Mouse (Mus musculus) frontal cortex, adult (tissue): Measurements from ENCODE around the gene Dcdc2c.

ENCODE experiments used
- ATAC-seq: cut with Nextera tagmentation; 2 replicates; pipeline ENCODE4 v1.9.2; 2017; ENCODE audit warnings: mild to moderate bottlenecking, moderate library complexity, mixed read lengths; ENCODE audit not compliant: low TSS enrichment

Gene Dcdc2c

DNA sequence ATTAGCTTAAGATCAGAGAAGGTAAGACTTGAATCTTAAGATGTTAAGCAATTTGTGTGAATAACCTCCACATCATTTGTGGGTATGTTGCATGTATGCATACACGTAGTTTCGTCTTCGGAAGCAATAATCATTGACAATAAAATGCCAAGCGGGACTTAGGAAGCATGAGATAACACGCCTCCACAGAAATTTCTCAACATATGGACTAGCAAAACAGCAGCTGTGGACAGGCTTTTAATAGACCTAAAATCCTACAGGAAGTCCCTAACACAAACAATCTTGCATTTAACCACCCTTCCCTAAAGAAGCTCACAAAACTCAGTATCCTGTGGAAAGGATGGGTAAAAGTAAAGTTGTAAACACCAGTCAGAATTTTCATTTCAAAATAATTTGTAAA, 93.4 kb downstream of the Dcdc2c start:
- 0 out of 2 replicates have a peak, but pooled peaks have one; percentile 25 for ATAC-seq

DNA sequence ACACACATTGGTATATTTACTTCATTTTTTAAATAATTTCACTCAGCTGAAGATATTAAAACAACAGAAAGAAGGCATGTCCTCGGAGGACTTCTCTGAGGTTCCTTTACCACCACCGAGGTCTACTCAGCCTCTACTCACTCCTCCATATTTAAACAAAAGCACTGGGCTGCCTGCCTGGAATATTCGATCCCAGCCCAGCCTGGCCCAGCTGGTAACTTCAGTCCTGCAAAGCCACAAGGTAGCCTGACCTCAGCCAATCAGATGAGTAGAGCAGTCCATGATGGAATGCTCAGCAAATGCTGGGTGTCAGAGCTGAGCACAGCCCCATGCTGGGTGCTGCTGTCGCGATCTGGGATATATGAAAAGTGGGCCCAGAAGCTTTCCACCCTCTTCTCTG, 115.7 kb downstream of the Dcdc2c start:
- ATAC-seq: no peak

DNA sequence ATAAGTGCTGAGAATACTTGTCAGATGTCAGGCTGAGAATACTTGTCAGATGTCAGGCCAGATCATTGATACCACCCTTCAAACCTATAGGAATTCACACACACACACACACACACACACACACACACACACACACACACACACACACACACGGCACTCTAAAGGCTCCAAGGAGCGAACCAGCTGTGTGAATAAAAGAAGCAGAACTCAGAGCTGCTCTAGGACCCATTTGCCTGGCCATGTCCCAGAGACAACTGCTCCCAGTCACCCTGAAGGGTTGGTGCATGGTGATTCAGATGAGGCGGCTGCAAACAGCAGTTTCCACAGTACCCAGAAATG, 119.5 kb downstream of the Dcdc2c start:
- no peak for ATAC-seq

DNA sequence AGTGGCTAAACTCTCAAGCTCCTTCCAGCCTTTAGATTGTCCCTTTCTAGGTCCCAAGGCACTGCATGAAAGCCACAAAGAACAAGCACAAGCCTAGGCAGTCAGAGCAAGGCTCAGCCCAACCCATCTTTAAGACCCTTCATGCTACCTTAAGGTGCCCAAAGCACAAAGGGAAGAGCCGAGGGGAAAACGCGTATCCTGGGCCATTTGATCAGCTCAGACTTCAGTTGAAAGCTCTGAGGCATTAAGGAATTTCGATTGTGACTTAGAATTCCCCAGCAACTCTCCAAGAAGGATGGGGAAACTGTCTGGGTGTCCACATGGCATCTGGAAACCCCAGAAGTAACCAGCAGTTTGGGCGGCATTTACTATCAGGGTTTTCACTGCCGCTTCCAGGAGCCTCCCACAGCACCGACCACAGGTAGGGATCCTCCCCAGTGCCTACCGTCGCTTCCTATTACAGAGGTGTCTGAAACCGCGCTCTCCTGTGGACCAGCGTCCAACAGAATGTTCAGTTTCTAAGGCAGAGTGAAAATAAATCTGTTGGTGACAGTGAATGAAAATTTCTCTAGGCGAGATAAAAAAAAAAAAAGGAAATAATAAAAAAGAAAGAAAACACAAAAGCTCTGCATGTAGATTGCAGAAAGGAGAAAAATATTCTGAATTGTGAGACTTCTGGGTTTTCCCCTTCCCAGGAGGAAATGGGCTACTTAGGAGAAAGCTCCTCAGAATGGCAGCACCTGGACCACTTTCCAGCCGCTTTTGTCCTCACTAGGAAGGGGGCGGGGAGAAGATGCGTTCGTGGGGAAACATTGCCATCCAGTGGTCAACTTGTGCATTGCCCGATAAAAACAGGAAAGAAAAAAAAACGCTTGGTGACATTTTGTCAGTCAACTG, 120.1 kb downstream of the Dcdc2c start:
- ATAC-seq: peak; percentile 76

DNA sequence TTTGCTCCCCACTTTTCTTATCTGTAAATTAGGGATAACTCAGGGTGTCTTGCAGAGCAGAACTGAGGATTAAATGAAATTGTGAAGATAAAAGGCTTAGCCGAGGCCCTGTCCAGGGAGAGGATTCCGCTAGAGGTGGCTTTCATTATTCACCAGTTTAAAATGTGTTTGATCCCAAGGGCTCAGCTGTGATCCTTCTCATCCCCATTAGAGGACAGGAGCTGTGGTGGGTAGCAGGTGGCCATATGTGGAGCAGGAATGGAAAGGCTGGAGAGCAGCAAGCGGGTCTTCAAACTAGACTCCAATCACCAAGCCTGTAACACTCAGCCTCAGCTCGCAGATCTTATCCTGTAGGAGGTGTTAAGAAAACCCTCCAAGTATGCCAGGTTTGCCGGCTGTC, 122.3 kb downstream of the Dcdc2c start:
- peak; percentile 47; the same call in 1 of the 2 replicates for ATAC-seq

DNA sequence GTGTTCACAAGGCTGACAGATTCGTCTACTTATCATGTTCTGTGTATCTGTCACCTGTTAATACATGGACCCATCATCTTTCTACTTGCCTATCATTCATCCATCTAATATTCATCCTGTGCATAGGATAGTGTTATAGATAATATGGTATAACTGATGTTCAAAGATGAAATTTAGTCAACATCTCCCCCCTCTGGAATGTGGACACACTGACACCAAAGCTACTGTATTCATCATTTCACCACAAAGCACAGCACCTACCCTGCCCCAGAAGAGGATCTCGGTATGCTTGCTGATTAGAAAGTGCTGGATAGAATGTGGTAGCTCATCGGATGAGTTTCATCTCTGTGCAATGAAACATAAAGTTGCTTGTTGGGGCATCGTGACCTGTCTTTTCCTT, 135.2 kb downstream of the Dcdc2c start:
- ATAC-seq: no peak

DNA sequence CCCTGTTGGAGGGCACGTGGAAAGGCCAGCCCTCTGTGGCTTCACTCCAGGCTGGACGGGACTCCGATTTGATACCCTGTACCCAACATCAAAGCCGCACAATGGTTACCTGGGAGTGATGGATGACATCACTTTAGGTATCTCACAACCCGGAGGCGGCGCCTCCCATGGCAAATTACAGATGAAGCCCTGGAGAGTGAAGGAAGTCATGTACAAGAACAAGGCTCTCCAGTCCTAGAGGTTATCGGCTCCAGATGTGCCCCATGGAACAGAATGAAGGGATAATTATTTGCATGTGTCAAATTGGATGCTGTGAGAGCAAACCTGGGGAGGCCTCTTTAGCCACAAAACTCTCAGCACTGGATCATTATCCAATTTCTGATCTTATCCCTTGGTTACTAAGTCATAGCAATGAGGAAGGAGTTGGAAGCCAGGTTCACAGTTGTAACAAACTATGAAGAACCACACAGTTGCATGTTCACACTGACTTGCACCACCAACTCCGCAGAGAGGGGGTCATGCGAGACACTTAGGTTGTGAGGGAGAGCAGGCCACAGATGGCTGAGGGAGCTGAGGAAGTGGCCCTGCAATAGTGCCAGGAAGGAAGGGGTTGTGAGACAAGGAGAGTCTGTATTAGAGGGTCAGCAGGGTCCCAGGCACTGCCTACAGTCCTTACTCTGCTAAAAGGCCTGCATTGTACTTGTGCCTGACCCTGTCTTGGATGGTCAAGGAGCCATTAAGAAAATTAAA, 144.4 kb downstream of the Dcdc2c start:
- ATAC-seq: no peak

DNA sequence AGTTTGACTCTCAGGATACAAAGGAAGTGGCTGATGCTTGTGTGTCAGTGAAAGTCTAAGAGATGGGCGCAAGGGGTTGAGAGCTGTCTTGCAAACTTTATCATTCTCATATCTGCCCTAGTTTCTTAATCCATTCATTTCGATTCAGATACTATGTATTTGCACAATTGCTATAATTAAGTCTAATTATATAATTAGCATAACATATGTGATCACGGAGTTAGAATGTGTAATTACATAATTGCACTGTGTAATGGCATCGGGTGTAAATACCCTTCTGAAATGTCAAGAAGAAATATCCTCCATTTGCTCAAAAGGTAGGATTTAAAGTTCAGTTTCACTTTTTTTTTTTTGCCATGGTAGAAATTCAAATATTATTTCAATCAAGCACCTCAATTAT, 149.9 kb downstream of the Dcdc2c start:
- no peak for ATAC-seq

DNA sequence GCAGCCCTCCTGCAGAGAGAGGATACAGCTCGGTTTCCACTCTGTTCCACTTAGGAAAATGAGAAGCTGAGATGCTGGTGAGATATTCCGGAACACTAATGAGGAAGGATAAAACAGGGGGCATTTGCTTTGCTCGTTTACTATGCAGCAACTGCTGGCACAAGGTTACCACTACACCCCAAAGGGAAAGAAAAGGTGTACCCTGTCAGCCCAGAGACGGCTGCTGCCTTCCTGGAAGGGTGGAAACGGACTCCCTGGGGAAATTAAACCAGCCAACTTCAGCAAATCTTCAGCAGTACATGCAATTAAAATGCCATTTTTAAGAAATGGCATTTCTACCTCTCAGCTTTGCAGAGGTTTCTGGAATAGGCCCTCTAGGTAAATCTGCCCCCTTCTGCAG, 150.8 kb downstream of the Dcdc2c start:
- no peak for ATAC-seq

DNA sequence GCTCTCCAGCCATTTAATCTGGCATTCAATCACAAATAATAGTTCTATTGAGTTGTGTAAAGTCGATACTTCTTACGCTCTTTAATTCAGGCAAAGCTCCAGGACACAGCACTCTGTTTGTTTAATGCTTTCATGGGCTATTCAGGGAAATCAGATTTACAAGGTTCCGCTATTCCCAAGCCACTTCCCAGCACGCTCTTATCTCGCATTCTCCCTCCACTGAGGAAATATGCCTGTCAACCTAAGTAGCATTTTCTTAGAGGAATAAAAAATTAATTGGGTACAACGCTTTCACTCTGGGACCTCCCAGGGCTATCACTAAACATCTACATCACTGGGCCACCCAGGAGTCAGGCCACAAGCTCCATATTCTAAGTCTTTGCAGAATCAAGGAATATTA, 160.1 kb downstream of the Dcdc2c start:
- no peak for ATAC-seq
